Mouse (Mus musculus) heart, adult 9 months (tissue): ENCODE results near the gene 1700024P04Rik.

Experiments
- DNase-seq, 2 experiments: peaks; one replicate each; pipeline ENCODE4 v3.0.0; 2022; ENCODE audit warnings: low spot score in 2 of 2

1700024P04Rik gene

GRCm38 (mm10) chr13:98966583-98966982, 17.8 kb downstream of the 1700024P04Rik start:
- peak; percentile 10 to 30 for DNase-seq

- no peak for DNase-seq
These were observed 20.8 kb downstream of the 1700024P04Rik start for GRCm38 (mm10) chr13:98963612-98964011.

GRCm38 (mm10) chr13:98958177-98958576, 26.2 kb downstream of the 1700024P04Rik start:
- no peak for DNase-seq

- DNase-seq: no peak
These were observed 28.2 kb downstream of the 1700024P04Rik start for GRCm38 (mm10) chr13:98956209-98956608.

DNA sequence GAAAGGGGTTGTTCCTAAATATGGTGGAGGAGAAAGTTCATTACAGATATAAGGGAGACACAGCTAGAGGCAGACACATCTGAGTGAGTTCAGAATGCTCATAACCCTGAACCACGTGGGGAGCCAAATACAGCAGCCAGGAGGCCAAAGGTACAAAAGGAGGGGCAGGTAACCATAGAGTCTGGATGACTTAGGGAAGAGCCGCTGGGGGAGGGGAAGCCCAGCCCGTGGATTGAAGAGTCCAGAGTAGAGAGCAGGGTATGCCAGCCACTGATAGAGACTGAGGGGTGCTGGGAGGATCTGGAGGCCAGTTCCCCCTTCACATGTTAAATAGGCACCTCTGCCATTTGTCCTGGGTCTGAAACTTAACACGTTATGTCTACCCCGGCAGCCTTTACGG, 28.7 kb downstream of the 1700024P04Rik start:
- no peak for DNase-seq

GRCm38 (mm10) chr13:98955226-98955625, 29.1 kb downstream of the 1700024P04Rik start:
- DNase-seq: peak; percentile 52

GRCm38 (mm10) chr13:98953830-98954229, 30.5 kb downstream of the 1700024P04Rik start:
- DNase-seq: no peak

DNA sequence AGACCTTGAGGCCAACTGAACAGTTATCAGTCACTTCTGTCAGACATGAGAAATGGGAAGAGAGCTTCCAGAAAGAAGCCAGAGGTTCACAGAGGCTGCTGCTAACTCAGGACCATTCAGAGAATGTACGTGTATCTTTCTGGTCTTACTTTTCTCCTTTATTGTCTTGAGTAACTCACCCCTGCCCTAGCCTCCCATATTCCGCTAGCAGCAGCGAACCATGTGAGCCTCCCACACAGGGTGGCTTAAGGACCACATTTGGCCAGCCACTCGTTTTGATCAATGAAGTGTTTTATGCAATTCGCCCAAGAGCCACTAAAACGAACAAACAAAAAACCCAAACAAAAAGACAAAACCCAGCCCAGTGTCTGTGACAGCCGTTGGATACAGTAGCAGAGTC, 32.4 kb downstream of the 1700024P04Rik start:
- DNase-seq: no peak

DNA sequence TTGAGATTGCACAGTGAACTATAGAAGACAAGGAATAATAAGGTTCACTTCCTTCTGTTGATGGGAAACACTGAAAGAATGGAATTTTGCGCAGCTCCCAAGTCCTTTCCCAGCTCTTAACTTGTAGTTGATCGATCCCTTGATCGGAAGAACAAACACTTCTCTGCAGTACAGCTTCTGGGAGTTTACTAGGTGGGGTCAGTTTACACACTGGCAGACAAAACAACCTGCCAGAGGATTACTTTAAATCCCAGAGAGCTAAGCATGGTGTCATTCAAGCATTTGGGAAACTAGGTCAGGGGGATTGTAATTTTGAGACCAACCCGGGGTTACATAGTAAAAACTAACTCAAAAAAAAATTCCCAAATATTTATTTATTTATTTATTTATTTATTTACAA, 36.2 kb downstream of the 1700024P04Rik start:
- DNase-seq: no peak

GRCm38 (mm10) chr13:98946434-98946833, 37.9 kb downstream of the 1700024P04Rik start:
- DNase-seq: no peak

DNA sequence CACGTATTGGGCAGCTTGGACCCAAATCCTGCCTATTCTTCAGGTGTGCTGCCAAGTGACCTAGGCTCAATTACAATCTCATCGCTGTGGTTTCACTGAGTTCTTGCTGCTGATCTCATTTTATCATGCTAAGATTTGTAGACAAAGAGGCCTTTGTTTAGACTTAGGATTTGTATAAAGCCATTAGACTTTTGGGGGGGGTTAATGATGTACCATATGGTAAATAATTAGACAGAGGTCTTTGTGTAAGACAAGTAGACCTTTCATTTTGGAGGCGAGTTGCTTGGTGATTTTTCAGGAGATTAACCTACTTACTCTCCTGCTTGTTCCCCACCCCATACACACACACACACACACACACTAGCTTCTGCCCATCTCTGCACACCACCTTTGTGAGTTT, 38.5 kb downstream of the 1700024P04Rik start:
- DNase-seq: no peak

- DNase-seq: no peak
These were observed 39.0 kb downstream of the 1700024P04Rik start for GRCm38 (mm10) chr13:98945381-98945780.

DNA sequence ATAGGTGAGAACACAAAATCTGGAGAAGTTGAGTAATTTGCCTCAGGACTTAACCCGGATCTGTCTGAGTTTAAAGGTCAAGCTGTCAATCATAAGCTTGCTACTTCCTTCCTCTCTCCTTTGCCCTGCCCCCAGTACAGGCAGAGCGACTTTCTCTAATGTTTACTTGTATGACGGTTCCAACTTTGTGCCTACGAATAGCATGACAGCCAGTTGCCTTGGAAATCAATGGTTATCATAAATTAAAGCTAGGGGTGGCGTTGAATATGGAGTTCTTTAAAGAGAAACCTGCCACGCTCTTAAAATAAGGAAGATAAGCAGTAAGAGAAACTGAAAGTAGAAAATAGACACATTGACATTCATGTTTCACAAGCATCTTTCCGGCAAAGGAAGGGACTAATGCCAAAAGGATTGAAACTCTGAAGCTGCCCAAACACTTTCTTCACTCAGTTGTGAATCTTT, 39.7 kb downstream of the 1700024P04Rik start:
- DNase-seq: peak; percentile 50 to 51

DNA sequence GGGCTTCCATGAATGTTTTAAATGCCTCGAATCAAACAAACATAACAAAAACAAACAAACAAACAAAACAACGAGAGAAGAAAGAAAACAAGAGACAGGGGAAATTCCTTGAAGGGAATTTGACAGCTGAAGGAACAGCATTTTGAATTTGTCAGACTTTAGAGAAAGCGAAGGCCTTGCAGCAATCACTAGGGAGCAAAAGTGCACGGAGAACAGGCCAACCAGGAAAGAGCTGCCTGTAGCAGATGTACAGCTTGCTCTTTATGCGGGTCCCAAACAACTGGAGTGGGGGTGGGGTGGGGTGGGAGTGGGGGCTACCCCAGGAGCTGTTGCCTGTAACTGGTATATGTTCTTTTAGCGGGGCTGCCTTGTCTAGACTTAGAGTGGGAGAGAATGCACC, 42.0 kb downstream of the 1700024P04Rik start:
- no peak for DNase-seq

DNA sequence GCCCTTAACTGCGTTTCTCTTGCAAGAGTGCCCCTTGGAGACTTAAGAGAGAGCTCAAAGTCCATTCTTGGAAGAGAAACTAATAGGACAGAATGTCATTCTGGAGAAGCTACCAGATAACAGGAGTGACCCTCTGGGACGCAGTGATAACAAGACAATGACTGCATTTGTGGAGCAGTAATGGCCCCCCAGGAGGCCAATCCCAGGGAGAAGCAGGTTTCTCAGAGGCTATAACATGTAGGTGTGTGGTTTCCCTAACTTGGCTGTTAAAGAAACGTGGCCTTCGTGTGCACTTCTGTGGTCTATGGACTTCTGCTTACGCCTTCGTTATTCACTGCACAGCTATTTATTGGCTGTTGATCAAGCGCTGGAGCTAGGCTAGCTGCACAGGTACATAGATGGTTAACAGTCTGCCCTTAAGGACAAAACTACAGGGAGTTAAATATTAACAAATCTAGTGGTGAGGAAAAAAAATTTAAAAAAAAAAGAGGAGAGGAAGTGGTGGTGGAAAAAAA, 42.5 kb downstream of the 1700024P04Rik start:
- DNase-seq: no peak

DNA sequence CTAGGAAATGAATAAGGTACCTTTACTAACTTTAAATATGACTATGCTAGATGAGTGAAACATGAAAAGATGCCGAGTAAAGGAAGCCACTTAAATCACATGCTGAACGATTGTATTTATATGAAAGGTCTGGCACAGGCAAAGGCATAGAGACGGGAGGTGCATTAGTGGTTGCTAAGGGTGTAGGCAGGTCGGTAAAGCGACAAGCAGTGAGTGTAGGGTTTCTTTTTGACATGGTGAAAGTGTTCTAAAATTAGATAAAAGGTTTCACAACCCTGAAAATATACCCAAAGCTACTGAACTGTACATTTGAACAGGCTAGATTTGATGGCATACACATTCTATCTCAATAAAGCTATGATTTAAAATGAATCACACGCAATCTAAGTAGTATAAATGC, 47.3 kb downstream of the 1700024P04Rik start:
- no peak for DNase-seq
